13 mouse cellular contexts compared by ENCODE assay signal in genomic region chr13:63172097-63172445, GRCm38 (mm10).
DNase-seq lines count a peak whose midpoint lies in the region; ATAC-seq and TF ChIP-seq lines count a peak whose summit lies in the region.
"Had no signal": no experiment of that assay in that cellular context is flagged by ENCODE, and none has a peak within 500 bp of the region (broad histone marks: within the 10 kb centered on the region; RNA-seq: fewer than 3 reads in every experiment).

No protein-coding gene starts in this region.

- no peaks in the 10 kb centered on the region for H3K9me3 ChIP-seq in hindbrain, embryonic 12.5 days (replicated peaks)
- no peaks in the 10 kb centered on the region for H3K9me3 ChIP-seq in hindbrain, embryonic 14.5 days (ENCODE audit: control insufficient read depth, low read length)
- no peaks in the 10 kb centered on the region for H3K9me3 ChIP-seq in neural tube, embryonic 13.5 days
- H3K9me3 ChIP-seq in limb, embryonic 10.5 days (replicated peaks) = no peaks in the 10 kb centered on the region
- H3K9me3 ChIP-seq in stomach, postnatal 0 days (ENCODE audit: control insufficient read depth, low read length) = no peaks in the 10 kb centered on the region
- H3K9me3 ChIP-seq: forebrain, embryonic 13.5 days; heart, embryonic 13.5 days; neural tube, embryonic 12.5 days had no signal

- no peak overlapping the region for H3K4me3 ChIP-seq in hindbrain, embryonic 12.5 days
- no peak overlapping the region for H3K4me3 ChIP-seq in hindbrain, embryonic 14.5 days (replicated peaks; ENCODE audit: low read length)
- H3K4me3 ChIP-seq in neural tube, embryonic 13.5 days = no peak overlapping the region
- H3K4me3 ChIP-seq in limb, embryonic 10.5 days = 0 out of 2 replicates have a peak overlapping the region, but pooled peaks have one; percentile 18
- H3K4me3 ChIP-seq in stomach, postnatal 0 days (ENCODE audit: low read depth, low read length) = no peak overlapping the region
- H3K4me3 ChIP-seq: forebrain, embryonic 13.5 days; heart, embryonic 13.5 days; neural tube, embryonic 12.5 days had no signal

- peak overlapping the region; percentile 70 for H3K27ac ChIP-seq in hindbrain, embryonic 12.5 days
- no peak overlapping the region; the same call in 1 of the 2 replicates for H3K27ac ChIP-seq in hindbrain, embryonic 14.5 days
- 0 out of 2 replicates have a peak overlapping the region, but pooled peaks have one; percentile 24 for H3K27ac ChIP-seq in neural tube, embryonic 13.5 days (replicated peaks)
- peak overlapping the region; percentile 95 for H3K27ac ChIP-seq in limb, embryonic 10.5 days
- H3K27ac ChIP-seq in stomach, postnatal 0 days (replicated peaks) = no peak overlapping the region
- H3K27ac ChIP-seq: forebrain, embryonic 13.5 days; heart, embryonic 13.5 days; liver, embryonic 14.5 days; neural tube, embryonic 12.5 days had no signal

- no peak overlapping the region for H3K9ac ChIP-seq in hindbrain, embryonic 12.5 days
- no peak overlapping the region for H3K9ac ChIP-seq in hindbrain, embryonic 14.5 days
- no peak overlapping the region for H3K9ac ChIP-seq in neural tube, embryonic 13.5 days
- no peak overlapping the region for H3K9ac ChIP-seq in stomach, postnatal 0 days (ENCODE audit: low read length)
- H3K9ac ChIP-seq: forebrain, embryonic 13.5 days; heart, embryonic 13.5 days; liver, embryonic 14.5 days; neural tube, embryonic 12.5 days had no signal

- no peak for TF ChIP-seq EP300 in stomach, postnatal 0 days (optimal IDR thresholded peaks at IDR 0.05)

- no peak for DNase-seq in hindbrain, embryonic 14.5 days (ENCODE audit: low spot score)
- DNase-seq in neural tube, embryonic 10.5 days (ENCODE audit: extremely low spot score, low spot score) = no peak
- no peak for DNase-seq in limb, embryonic 10.5 days (ENCODE audit: low spot score)
- DNase-seq in left cerebral cortex, adult 18-20 months (ENCODE audit: low spot score in 2 of 2) = no peak
- DNase-seq in stomach, postnatal 0 days (ENCODE audit: low spot score) = no peak
- DNase-seq: spleen, adult 18-20 months had no signal

- H3K4me2 ChIP-seq in hindbrain, embryonic 12.5 days (replicated peaks) = no peak overlapping the region
- no peak overlapping the region for H3K4me2 ChIP-seq in hindbrain, embryonic 14.5 days (replicated peaks)
- H3K4me2 ChIP-seq in neural tube, embryonic 13.5 days = no peak overlapping the region
- no peak overlapping the region for H3K4me2 ChIP-seq in stomach, postnatal 0 days (replicated peaks; ENCODE audit: low read depth)
- H3K4me2 ChIP-seq: forebrain, embryonic 13.5 days; heart, embryonic 13.5 days; neural tube, embryonic 12.5 days had no signal

- H3K4me1 ChIP-seq in hindbrain, embryonic 12.5 days = peaks cover 19% of the 10 kb centered on the region
- peaks cover 10% of the 10 kb centered on the region for H3K4me1 ChIP-seq in hindbrain, embryonic 14.5 days (replicated peaks; ENCODE audit: control insufficient read depth, insufficient read depth, low read length)
- H3K4me1 ChIP-seq in neural tube, embryonic 13.5 days (replicated peaks) = peaks cover 25% of the 10 kb centered on the region
- peaks cover 51% of the 10 kb centered on the region for H3K4me1 ChIP-seq in limb, embryonic 10.5 days
- H3K4me1 ChIP-seq in stomach, postnatal 0 days (replicated peaks; ENCODE audit: control insufficient read depth, insufficient read depth) = no peaks in the 10 kb centered on the region

- no peak for ATAC-seq in hindbrain, embryonic 12.5 days (ENCODE audit: low FRiP score)
- no peak for ATAC-seq in hindbrain, embryonic 14.5 days (ENCODE audit: low FRiP score)
- ATAC-seq in neural tube, embryonic 13.5 days (ENCODE audit: low read depth) = no peak
- no peak for ATAC-seq in stomach, postnatal 0 days (ENCODE audit: low FRiP score, low TSS enrichment)
- ATAC-seq: forebrain, embryonic 13.5 days; intestine, postnatal 0 days had no signal

- H3K27me3 ChIP-seq in hindbrain, embryonic 12.5 days = peaks cover 6% of the 10 kb centered on the region; the same call in 1 of the 2 replicates
- no peaks in the 10 kb centered on the region for H3K27me3 ChIP-seq in hindbrain, embryonic 14.5 days (ENCODE audit: control insufficient read depth, insufficient read depth, low read length)
- H3K27me3 ChIP-seq in neural tube, embryonic 13.5 days = no peaks in the 10 kb centered on the region
- no peaks in the 10 kb centered on the region; the same call in 1 of the 2 replicates for H3K27me3 ChIP-seq in limb, embryonic 10.5 days (ENCODE audit: low read depth, poor library complexity, severe bottlenecking)
- no peaks in the 10 kb centered on the region for H3K27me3 ChIP-seq in stomach, postnatal 0 days (ENCODE audit: control insufficient read depth, insufficient read depth, low read length)
- H3K27me3 ChIP-seq: forebrain, embryonic 13.5 days; heart, embryonic 13.5 days; neural tube, embryonic 12.5 days had no signal

- no peaks in the 10 kb centered on the region for H3K36me3 ChIP-seq in hindbrain, embryonic 12.5 days
- H3K36me3 ChIP-seq in hindbrain, embryonic 14.5 days (replicated peaks; ENCODE audit: control insufficient read depth, insufficient read depth) = no peaks in the 10 kb centered on the region
- 0 out of 2 replicates have a peak, but pooled peaks cover 7% of the 10 kb centered on the region for H3K36me3 ChIP-seq in neural tube, embryonic 13.5 days
- no peaks in the 10 kb centered on the region for H3K36me3 ChIP-seq in limb, embryonic 10.5 days
- no peaks in the 10 kb centered on the region for H3K36me3 ChIP-seq in stomach, postnatal 0 days (ENCODE audit: control insufficient read depth, insufficient read depth, low read length)
- H3K36me3 ChIP-seq: heart, embryonic 13.5 days; neural tube, embryonic 12.5 days had no signal

- TF ChIP-seq CTCF in stomach, postnatal 0 days (IDR thresholded peaks at IDR 0.05; ENCODE audit: low read depth) = no peak

- 73% methylated on average over 3 of the region's 3 CpGs for WGBS in hindbrain, embryonic 12.5 days
- WGBS in hindbrain, embryonic 14.5 days = 84% methylated on average over 3 of the region's 3 CpGs
- 79% methylated on average over 3 of the region's 3 CpGs for WGBS in neural tube, embryonic 13.5 days
- 78% methylated on average over 3 of the region's 3 CpGs for WGBS in limb, embryonic 10.5 days
- 87% methylated on average over 3 of the region's 3 CpGs for WGBS in stomach, postnatal 0 days

Comparison
In these comparisons a context has a peak if more than half of its experiments do, and no peak if none do; other contexts are left out.
1. H3K27ac ChIP-seq: peak in hindbrain, embryonic 12.5 days (single experiment), neural tube, embryonic 13.5 days (single experiment) and limb, embryonic 10.5 days (single experiment); none in hindbrain, embryonic 14.5 days (single experiment) and stomach, postnatal 0 days (single experiment).